Mouse (Mus musculus) spleen, embryonic (tissue): ENCODE results near the gene Atxn7l1.

Experiments
- CTCF ChIA-PET: fragments of 350-600 bp; sonication (Branson Sonifier 250); formaldehyde crosslinking; loops from one replicate; lab custom pipeline; 2022; lab: Charles Lee

Gene Atxn7l1

DNA sequence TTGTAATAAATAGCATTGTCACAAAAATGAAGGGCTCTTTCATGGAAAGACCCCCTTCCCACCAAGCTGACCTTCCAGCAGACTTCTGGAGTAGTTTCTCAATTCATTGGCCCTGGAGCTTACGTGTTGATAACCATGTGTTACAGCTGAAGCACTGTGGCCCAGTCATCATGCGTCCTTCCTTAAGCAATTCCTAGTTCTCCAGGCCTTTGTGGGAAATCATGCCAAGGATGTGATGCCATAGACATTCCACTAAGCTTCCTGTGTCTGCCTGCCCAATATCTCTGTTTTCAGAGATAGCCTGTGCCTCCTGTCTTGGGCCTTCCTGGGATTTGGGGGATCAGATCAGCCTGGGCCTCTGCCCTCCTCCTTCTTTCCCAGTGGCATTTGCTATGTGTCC is 32.9 kb downstream of the Atxn7l1 start:
- CTCF ChIA-PET = no interaction called here

DNA sequence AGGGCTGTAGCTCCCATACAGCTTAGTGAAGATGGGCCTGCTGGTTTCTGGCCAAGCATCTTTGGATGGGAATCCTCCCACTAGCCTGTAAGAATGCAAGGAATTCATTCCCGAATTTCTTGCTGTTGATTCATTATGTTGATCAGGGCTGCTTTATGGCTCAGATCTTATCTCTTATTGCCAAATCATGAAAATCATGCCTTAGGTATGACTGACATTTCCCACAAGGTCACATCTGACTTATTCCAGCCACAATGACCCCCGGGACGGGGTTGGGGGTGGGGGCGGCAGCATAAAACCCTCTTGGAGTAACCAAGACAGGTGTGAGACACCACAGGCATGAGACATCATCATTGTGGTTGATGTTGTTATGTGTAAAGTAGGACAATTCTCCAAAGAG is 34.4 kb downstream of the Atxn7l1 start:
- CTCF ChIA-PET = no interaction called here

GRCm38 (mm10) chr12:33182428-33183137 is 35.1 kb downstream of the Atxn7l1 start:
- CTCF ChIA-PET = no interaction called here

GRCm38 (mm10) chr12:33183138-33183627 is 35.7 kb downstream of the Atxn7l1 start:
- CTCF ChIA-PET = no interaction called here

GRCm38 (mm10) chr12:33184137-33184536 is 36.6 kb downstream of the Atxn7l1 start:
- CTCF ChIA-PET = interaction anchor here (1.0 kb wide), 1 partner anchor 101 kb away, joined by 3 read pairs; no protein-coding TSS in a partner anchor

DNA sequence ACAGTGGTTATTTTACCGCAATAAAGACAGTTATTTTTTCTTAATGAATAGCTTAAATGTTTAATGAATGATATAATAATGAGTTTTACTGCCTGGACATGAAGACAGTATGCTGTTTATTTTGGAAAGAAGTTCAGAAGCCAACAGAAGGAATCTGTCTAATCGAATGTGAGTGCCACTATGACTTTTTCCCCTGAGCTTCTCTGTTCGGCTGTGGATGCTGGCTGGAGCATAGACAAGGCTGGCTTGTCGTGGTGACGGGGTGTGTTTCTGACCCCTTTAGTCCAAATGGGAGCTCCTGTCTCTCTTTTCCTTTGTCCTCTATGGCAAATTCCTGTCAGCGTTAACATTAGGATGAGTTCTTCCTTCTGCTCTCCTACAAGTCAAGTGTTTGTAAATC is 37.6 kb downstream of the Atxn7l1 start:
- CTCF ChIA-PET = interaction anchor here (0.5 kb wide), 1 partner anchor 10 kb away, joined by 3 read pairs; no protein-coding TSS in a partner anchor

DNA sequence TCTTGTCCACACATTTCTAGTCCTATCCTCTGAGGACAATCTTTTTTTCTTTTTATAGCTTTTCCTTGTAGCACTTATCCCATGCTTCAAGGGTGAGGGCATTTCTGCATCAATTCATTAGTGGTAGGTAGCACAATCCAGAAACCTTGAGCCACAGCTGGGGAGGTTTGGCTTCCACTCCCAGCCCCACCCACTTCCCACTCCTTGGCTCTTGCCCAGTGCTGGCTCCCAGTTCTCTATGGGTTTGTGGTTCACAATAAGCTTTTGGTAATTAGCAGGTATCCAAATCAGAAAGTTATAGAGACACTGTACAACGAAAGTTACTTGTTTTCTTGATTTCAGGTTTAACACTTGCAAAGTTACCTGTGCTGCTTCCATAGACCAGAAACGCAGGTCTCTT is 38.8 kb downstream of the Atxn7l1 start:
- CTCF ChIA-PET = no interaction called here

DNA sequence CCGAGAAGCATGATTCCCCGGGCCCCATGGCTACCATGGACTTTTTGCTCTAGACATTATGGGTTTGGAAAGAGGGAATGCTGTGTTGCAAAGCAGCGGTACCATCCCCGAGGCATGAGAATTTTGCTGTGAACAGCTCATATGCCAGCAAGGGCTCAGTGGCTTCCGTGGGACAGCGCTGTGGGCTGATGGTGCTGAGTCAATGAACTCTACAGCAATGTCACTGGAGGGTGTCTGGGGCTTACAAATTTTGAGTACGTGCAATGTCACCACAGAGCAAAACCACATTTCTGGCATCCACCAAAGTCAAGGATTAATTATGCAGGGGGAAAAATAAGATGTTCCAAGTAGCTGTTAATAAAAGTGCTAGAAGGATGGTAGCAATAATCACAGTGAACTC is 42.6 kb downstream of the Atxn7l1 start:
- CTCF ChIA-PET = no interaction called here

GRCm38 (mm10) chr12:33190633-33191032 is 43.1 kb downstream of the Atxn7l1 start:
- CTCF ChIA-PET = no interaction called here

DNA sequence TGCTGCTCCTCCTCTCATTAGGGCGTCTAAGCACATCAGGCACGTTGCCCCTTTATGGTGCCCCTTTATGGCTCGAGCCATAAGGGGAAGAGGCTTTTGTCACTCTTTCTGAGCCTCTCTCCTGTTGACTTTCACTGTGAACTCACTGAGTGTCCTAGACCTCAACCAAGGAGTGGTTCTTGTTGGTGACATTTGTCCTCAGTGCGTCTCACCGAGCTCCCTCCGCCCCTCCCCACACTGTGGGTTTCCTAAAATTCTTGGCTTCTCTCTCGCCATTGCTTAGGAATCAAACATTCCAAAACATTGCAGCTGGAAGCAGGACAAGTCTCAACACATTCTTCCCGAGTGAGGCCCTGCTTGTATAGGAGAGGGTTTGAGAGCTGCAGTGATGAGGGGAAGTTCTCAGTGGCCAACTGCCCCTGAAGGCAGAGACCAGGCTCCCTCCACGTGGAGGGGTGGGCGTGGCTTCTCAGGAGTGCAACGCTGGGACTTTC is 46.0 kb downstream of the Atxn7l1 start:
- CTCF ChIA-PET = no interaction called here

GRCm38 (mm10) chr12:33195175-33195574 is 47.7 kb downstream of the Atxn7l1 start:
- CTCF ChIA-PET = no interaction called here

- CTCF ChIA-PET = interaction anchor here (0.5 kb wide), 1 partner anchor 31 kb away, joined by 4 read pairs; no protein-coding TSS in a partner anchor
Observed at GRCm38 (mm10) chr12:33197287-33197686, 49.8 kb downstream of the Atxn7l1 start.

DNA sequence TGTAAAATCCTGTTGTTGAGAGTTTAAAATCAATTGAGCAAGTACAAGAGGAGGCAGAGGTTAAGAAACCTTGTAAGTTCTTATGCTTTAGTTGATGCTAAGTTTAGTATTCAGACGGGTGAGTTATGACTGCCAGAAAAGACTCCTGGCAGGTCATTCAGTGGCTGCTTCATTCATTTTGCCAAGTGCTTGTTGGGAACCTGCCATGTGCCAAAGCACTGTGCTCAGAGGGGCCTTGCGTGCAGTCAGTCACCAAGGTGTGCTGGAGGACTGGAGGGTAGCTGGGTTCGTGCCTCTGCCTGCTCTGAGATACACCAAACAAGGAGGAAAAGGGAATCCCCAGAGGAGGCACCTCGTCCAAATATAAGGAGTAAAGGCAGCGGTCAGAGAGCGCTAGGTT is 50.3 kb downstream of the Atxn7l1 start:
- CTCF ChIA-PET = no interaction called here

DNA sequence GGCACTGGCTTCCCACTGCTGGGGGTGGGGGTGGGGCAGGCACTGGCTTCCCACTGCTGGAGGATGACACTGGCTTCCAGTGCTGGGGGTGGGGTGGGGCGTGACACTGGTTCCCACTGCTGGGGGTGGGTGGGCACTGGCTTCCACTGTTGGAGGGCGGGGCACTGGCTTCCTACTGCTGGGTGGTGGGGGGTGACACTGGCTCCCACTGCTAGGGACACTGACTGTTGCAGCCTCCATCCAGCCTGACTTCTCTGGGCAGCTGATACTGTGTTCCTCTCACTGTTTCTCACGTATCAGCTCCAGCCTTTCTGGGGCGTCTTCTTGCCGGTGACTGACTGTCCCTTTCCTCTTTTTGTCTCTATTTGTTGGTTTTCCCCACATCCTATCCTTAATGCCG is 53.6 kb downstream of the Atxn7l1 start:
- CTCF ChIA-PET = no interaction called here

GRCm38 (mm10) chr12:33201491-33202210 is 54.2 kb downstream of the Atxn7l1 start:
- CTCF ChIA-PET = no interaction called here

DNA sequence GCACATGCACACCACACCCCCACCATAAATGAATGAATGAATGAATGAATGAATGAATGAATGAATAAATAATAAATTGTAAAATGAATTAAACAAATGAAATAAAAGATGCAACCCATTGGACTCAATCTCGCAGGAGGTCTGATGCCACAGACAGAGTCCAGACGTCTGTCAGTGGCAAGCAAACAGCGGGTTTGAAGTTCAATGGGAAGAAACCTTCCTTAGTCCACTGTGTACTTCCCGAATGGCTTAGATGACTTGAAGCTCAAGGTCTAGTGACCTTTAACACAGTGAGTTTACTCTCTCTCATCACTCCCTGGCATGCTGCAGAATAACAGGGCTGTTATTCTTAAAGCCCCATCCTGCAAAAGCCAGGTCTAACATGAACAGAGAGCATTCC is 57.8 kb downstream of the Atxn7l1 start:
- CTCF ChIA-PET = no interaction called here

DNA sequence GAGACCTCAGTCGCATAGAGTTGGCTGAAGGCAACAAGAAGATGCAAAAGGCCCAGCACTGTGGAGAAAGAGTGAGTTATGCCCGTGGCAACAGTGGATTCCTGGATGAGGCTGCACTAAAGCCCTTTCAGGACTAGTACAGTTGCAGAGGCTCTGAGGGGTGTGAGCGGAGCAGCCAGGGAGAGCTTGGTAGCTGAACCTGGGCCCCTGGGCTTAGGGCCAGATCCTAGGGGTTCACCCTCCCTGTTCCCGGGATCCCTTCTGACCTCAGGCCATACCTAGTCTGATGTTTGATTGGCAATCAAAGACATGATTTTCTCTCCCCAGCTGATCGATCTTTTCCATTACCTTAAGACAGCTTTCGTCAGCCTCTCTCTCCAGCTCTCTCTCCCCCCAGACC is 58.8 kb downstream of the Atxn7l1 start:
- CTCF ChIA-PET = no interaction called here

GRCm38 (mm10) chr12:33210856-33211255 is 63.4 kb downstream of the Atxn7l1 start:
- CTCF ChIA-PET = interaction anchor here (0.6 kb wide), 1 partner anchor 171 kb away, joined by 26 read pairs; no protein-coding TSS in a partner anchor

- CTCF ChIA-PET = interaction anchor here (0.6 kb wide), 1 partner anchor 512 kb away, joined by 5 read pairs; no protein-coding TSS in a partner anchor
Observed at GRCm38 (mm10) chr12:33218215-33218859, 70.8 kb downstream of the Atxn7l1 start.

GRCm38 (mm10) chr12:33219436-33219835 is 71.9 kb downstream of the Atxn7l1 start:
- CTCF ChIA-PET = no interaction called here

- CTCF ChIA-PET = no interaction called here
Observed at GRCm38 (mm10) chr12:33220081-33220480, 72.6 kb downstream of the Atxn7l1 start.

- CTCF ChIA-PET = no interaction called here
Observed at GRCm38 (mm10) chr12:33220509-33221051, 73.1 kb downstream of the Atxn7l1 start.
